Mouse (Mus musculus): ENCODE results near the gene Gmcl1. TPM values are rescaled to one million over a fixed set of nuclear protein-coding genes. Genes with fewer than 3 reads are reported as not detected.

The Gmcl1 gene
- polyA plus RNA-seq, 1 experiment, result 6.6 TPM

DNA sequence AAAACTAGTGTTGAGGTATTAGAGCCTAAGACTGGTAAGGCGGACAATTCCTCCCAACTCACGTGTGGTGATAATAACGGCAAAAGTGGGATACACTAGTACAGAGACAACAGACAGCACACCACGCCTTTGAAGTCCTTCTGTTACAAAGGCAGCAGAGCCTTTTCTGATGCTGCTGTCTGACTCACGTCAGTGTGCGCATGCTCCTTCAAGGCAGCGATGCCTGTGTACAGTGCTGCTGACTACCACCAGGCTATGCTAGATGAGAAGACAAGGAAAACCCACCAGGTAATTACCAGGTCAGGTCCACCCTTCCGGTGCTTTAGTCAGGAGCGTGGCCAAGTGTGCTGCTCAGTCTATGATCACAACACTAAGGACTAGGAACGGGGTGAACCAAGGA, 66.1 kb downstream of the Gmcl1 start:
- H3ac ChIP-seq (ENCODE audit: control insufficient read depth, insufficient read length, low read depth), result no peak overlapping the region

DNA sequence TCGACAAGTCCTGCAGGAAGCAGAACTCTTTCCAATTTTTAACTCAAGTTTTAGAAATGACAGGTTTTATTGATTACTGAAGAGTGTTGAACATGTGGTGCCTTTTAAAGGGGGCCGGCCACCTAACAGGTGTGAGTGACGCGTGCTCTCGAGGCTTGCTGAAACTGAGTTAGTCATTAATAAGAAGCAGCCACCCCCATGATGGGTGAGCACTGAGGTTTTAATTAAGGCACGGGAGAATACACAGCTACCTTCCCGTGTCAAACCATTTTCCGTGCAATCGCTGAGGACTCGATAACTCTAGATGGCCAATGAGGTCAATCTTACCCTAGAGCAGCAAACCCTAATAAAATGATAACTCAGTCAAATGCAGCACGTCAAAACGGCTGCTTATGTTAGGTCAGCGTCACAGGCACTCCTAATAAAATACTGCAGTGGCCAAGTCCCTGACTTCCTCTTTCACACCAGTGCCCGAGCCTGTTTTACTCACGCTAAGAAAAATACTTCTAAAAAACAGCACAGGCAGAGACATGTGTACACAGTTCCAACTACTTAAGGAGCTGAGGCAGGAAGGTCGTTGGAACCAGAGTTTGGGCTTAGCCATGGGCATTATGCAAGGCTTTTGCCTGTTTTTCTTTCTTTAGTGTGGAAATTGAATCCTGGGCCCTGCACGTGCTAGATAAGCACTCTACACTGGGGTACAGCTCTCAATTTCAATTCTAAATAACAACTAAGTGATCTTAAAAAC, 67.4 kb downstream of the Gmcl1 start:
- H3K79me3 ChIP-seq (ENCODE audit: low read depth), result no peaks in the 10 kb centered on the region
- TF ChIP-seq MAX (IDR thresholded peaks at IDR 0.05) (no peak), CTCF (IDR thresholded peaks at IDR 0.05; ENCODE audit: control insufficient read depth, insufficient read depth, insufficient read length) (no peak), CEBPB (IDR thresholded peaks at IDR 0.05; ENCODE audit: low read depth) (no peak), MYOG (IDR thresholded peaks at IDR 0.05; ENCODE audit: control insufficient read depth, extremely low read depth, insufficient read length) (no peak), FOSL1 (IDR thresholded peaks at IDR 0.05; ENCODE audit: insufficient read depth, low read length, poor library complexity, severe bottlenecking) (no peak), MYOD1 (IDR thresholded peaks at IDR 0.05; ENCODE audit: control insufficient read depth, insufficient read length, low read depth) (no peak), USF1 (IDR thresholded peaks at IDR 0.05; ENCODE audit: low read depth) (no peak)
- H3K27me3 ChIP-seq (ENCODE audit: control insufficient read depth, insufficient read depth, insufficient read length), result no peaks in the 10 kb centered on the region
- H3K79me2 ChIP-seq (ENCODE audit: control insufficient read depth, insufficient read depth), result no peaks in the 10 kb centered on the region
- H3ac ChIP-seq (ENCODE audit: control insufficient read depth, insufficient read length, low read depth), result no peak overlapping the region
- no peaks in the 10 kb centered on the region for H3K36me3 ChIP-seq (ENCODE audit: control insufficient read depth, insufficient read depth)
- H3K4me3 ChIP-seq (ENCODE audit: insufficient read depth, poor library complexity, severe bottlenecking), result no peak overlapping the region

More for the DNA sequence above, 66.1 kb downstream of the Gmcl1 start:
- Histone ChIP-seq H3K79me2 (ENCODE audit: control insufficient read depth, insufficient read depth) (no peaks in the 10 kb centered on the region), H3K27me3 (ENCODE audit: control insufficient read depth, insufficient read depth, insufficient read length) (no peaks in the 10 kb centered on the region), H3K36me3 (ENCODE audit: control insufficient read depth, insufficient read depth) (no peaks in the 10 kb centered on the region), H3K79me3 (ENCODE audit: low read depth) (no peaks in the 10 kb centered on the region), H3K4me3 (ENCODE audit: insufficient read depth, poor library complexity, severe bottlenecking) (no peak overlapping the region)
- TF ChIP-seq CEBPB (IDR thresholded peaks at IDR 0.05; ENCODE audit: low read depth) (no peak), MYOG (IDR thresholded peaks at IDR 0.05; ENCODE audit: control insufficient read depth, extremely low read depth, insufficient read length) (no peak), FOSL1 (IDR thresholded peaks at IDR 0.05; ENCODE audit: insufficient read depth, low read length, poor library complexity, severe bottlenecking) (no peak), USF1 (IDR thresholded peaks at IDR 0.05; ENCODE audit: low read depth) (no peak), CTCF (IDR thresholded peaks at IDR 0.05; ENCODE audit: control insufficient read depth, insufficient read depth, insufficient read length) (no peak), MYOD1 (IDR thresholded peaks at IDR 0.05; ENCODE audit: control insufficient read depth, insufficient read length, low read depth) (no peak), MAX (IDR thresholded peaks at IDR 0.05) (no peak)

DNA sequence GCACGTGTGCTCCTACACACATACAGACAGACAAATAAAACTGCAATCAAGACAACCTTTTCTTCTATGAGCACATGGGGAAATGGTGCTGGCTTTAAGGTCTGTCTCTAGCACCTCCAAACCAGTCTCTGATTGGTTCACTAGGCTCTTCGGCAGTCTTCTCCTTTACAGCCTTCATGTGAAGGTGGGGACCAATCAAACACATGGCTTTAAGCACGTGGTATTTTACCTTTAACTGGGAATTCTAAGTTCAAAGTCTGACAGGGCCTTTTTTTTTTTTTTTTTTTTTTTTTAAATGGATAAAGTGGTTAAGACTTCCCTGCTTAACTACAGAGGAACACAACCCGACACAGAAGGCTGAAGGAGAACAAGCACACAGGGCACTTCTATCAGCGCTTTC, 68.1 kb downstream of the Gmcl1 start:
- Histone ChIP-seq H3K27me3 (ENCODE audit: control insufficient read depth, insufficient read depth, insufficient read length) (no peaks in the 10 kb centered on the region), H3K36me3 (ENCODE audit: control insufficient read depth, insufficient read depth) (no peaks in the 10 kb centered on the region), H3K79me3 (ENCODE audit: low read depth) (no peaks in the 10 kb centered on the region), H3ac (ENCODE audit: control insufficient read depth, insufficient read length, low read depth) (no peak overlapping the region), H3K79me2 (ENCODE audit: control insufficient read depth, insufficient read depth) (no peaks in the 10 kb centered on the region), H3K4me3 (ENCODE audit: insufficient read depth, poor library complexity, severe bottlenecking) (no peak overlapping the region)
- TF ChIP-seq CEBPB (IDR thresholded peaks at IDR 0.05; ENCODE audit: low read depth) (no peak), FOSL1 (IDR thresholded peaks at IDR 0.05; ENCODE audit: insufficient read depth, low read length, poor library complexity, severe bottlenecking) (no peak), MAX (IDR thresholded peaks at IDR 0.05) (no peak), USF1 (IDR thresholded peaks at IDR 0.05; ENCODE audit: low read depth) (no peak), CTCF (IDR thresholded peaks at IDR 0.05; ENCODE audit: control insufficient read depth, insufficient read depth, insufficient read length) (no peak), MYOD1 (IDR thresholded peaks at IDR 0.05; ENCODE audit: control insufficient read depth, insufficient read length, low read depth) (no peak), MYOG (IDR thresholded peaks at IDR 0.05; ENCODE audit: control insufficient read depth, extremely low read depth, insufficient read length) (no peak)

DNA sequence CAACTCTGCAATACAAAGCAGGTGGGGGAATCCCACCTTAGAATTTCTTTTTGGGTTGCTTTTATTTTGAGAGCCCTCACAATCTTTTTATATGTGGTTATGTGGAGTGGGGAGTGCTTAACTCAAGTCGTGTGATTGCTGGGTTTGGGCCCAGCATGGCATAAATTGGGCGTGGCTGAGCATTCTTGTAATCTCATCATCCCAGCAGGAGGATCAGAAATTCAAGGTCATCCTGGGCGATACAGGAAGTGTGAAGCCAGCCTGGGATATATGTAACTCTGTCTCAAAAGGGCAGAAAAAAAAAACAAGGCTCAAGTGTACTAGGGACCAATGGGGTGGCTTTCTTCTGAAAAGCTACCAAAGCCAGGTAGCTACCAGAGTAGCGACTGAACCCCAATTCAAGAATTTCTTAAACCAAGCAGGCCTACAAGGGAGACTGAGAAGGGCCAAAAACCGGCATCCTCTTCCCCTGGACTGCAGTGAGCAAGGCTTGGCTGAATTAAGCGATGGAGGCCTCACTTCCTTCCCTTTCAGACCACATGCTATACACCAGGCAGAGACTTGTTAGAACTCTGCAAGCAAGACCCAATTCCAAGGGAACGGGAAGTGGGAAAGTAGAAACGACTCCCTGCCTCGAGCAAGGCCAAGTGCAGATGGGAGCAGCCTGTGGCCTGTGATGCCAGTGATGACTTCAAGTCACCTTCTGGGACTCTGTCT, 72.9 kb downstream of the Gmcl1 start:
- no peaks in the 10 kb centered on the region for H3K36me3 ChIP-seq (ENCODE audit: control insufficient read depth, insufficient read depth)
- no peak for TF ChIP-seq MAX (IDR thresholded peaks at IDR 0.05)
- no peak for TF ChIP-seq MYOG (IDR thresholded peaks at IDR 0.05; ENCODE audit: control insufficient read depth, extremely low read depth, insufficient read length)
- no peak for TF ChIP-seq CTCF (IDR thresholded peaks at IDR 0.05; ENCODE audit: control insufficient read depth, insufficient read depth, insufficient read length)
- TF ChIP-seq CEBPB (IDR thresholded peaks at IDR 0.05; ENCODE audit: low read depth), result no peak
- no peak for TF ChIP-seq FOSL1 (IDR thresholded peaks at IDR 0.05; ENCODE audit: insufficient read depth, low read length, poor library complexity, severe bottlenecking)
- TF ChIP-seq MYOD1 (IDR thresholded peaks at IDR 0.05; ENCODE audit: control insufficient read depth, insufficient read length, low read depth), result no peak
- TF ChIP-seq USF1 (IDR thresholded peaks at IDR 0.05; ENCODE audit: low read depth), result no peak
- no peaks in the 10 kb centered on the region for H3K79me2 ChIP-seq (ENCODE audit: control insufficient read depth, insufficient read depth)
- no peaks in the 10 kb centered on the region for H3K79me3 ChIP-seq (ENCODE audit: low read depth)
- H3K27me3 ChIP-seq (ENCODE audit: control insufficient read depth, insufficient read depth, insufficient read length), result no peaks in the 10 kb centered on the region
- no peak overlapping the region for H3K4me3 ChIP-seq (ENCODE audit: insufficient read depth, poor library complexity, severe bottlenecking)
- H3ac ChIP-seq (ENCODE audit: control insufficient read depth, insufficient read length, low read depth), result no peak overlapping the region

DNA sequence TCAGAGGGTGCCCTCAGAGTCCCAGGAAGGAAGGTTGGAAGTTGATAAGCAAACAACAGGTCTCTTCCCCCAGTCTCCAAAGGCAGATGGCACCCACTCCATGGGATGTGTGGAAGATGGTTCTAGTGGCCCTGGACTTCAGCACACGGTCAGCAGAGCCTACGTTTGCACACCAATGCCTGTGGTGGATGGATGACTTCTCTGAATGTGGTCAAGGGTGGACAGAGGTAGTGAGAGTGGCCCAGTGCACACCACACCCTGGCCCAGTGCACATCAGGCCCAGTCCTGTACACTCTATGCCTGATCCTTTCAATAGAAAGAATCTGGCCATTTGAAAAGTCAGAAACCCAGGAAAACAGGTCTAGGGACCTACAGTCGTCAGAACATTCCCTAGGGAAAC, 74.7 kb downstream of the Gmcl1 start:
- no peak overlapping the region for H3ac ChIP-seq (ENCODE audit: control insufficient read depth, insufficient read length, low read depth)
- H3K27me3 ChIP-seq (ENCODE audit: control insufficient read depth, insufficient read depth, insufficient read length), result no peaks in the 10 kb centered on the region
- H3K79me2 ChIP-seq (ENCODE audit: control insufficient read depth, insufficient read depth), result no peaks in the 10 kb centered on the region
- H3K36me3 ChIP-seq (ENCODE audit: control insufficient read depth, insufficient read depth), result no peaks in the 10 kb centered on the region
- no peaks in the 10 kb centered on the region for H3K79me3 ChIP-seq (ENCODE audit: low read depth)
- no peak for TF ChIP-seq FOSL1 (IDR thresholded peaks at IDR 0.05; ENCODE audit: insufficient read depth, low read length, poor library complexity, severe bottlenecking)
- TF ChIP-seq USF1 (IDR thresholded peaks at IDR 0.05; ENCODE audit: low read depth), result no peak
- no peak for TF ChIP-seq MAX (IDR thresholded peaks at IDR 0.05)
- TF ChIP-seq MYOG (IDR thresholded peaks at IDR 0.05; ENCODE audit: control insufficient read depth, extremely low read depth, insufficient read length), result no peak
- no peak for TF ChIP-seq CTCF (IDR thresholded peaks at IDR 0.05; ENCODE audit: control insufficient read depth, insufficient read depth, insufficient read length)
- TF ChIP-seq MYOD1 (IDR thresholded peaks at IDR 0.05; ENCODE audit: control insufficient read depth, insufficient read length, low read depth), result no peak
- TF ChIP-seq CEBPB (IDR thresholded peaks at IDR 0.05; ENCODE audit: low read depth), result no peak
- H3K4me3 ChIP-seq (ENCODE audit: insufficient read depth, poor library complexity, severe bottlenecking), result no peak overlapping the region

Measured in C2C12 (cell line).